Mouse (Mus musculus) C2C12 (cell line): ENCODE results near the gene Rbm20.
"Not testable (repeated sequence)": the region's sequence is repeated elsewhere in the genome, so short reads cannot be mapped to it uniquely, and the experiment has no call there.

Experiments used
- CEBPB ChIP-seq: IDR thresholded peaks from one replicate; pipeline ENCODE4 v1.6.1; 2011; ENCODE audit warnings: low read depth, mild to moderate bottlenecking, control low read depth, moderate library complexity
- CTCF ChIP-seq: IDR thresholded peaks from one replicate; pipeline ENCODE4 v1.5.1; 2011; ENCODE audit not compliant: control insufficient read depth, insufficient read depth, insufficient read length
- MAX ChIP-seq: IDR thresholded peaks from one replicate; pipeline ENCODE4 v1.6.1; 2011; ENCODE audit warnings: mild to moderate bottlenecking, control low read depth
- MYOG ChIP-seq: IDR thresholded peaks from one replicate; pipeline ENCODE4 v1.6.1; 2011; ENCODE audit not compliant: control insufficient read depth, insufficient read length; ENCODE audit errors: extremely low read depth

DNA sequence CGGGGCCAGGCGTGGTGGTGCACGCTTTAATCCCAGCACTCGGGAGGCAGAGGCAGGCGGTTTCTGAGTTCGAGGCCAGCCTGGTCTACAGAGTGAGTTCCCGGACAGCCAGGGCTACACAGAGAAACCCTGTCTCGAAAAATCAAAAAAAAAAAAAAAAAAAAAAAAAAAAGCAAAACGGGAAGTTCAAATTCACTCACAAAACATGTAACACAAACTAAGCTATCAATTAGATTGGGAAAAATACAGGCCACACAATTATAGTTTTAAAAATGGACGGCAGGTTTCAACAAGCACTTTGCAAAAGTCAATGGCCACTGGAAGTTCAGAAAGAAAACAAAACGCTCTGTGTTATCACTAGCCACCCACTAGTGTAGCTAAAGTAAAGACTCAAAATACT lies 20.7 kb upstream of the Rbm20 start:
- not testable (repeated sequence) for TF ChIP-seq MAX, CTCF, CEBPB, MYOG
